Mouse (Mus musculus) heart, adult 2 months (tissue): Measurements from ENCODE around the gene Fam107b.

ENCODE experiments used
- CTCF ChIP-seq: fragments of 200-600 bp; IDR thresholded peaks from 2 replicates; pipeline ENCODE4 v1.8.1; 2022; ENCODE audit warnings: antibody characterized with exemption, mild to moderate bottlenecking, moderate library complexity
- EP300 ChIP-seq: fragments of 200-500 bp; IDR thresholded peaks from 2 replicates; pipeline ENCODE4 v1.6.1; 2011; ENCODE audit warnings: low read depth, low read length, control low read depth; ENCODE audit not compliant: insufficient read depth
- POLR2A ChIP-seq: fragments of 200-500 bp; IDR thresholded peaks from 2 replicates; pipeline ENCODE4 v1.6.1; 2011; ENCODE audit warnings: mild to moderate bottlenecking, low read depth, low read length, control low read depth; ENCODE audit not compliant: insufficient read depth

- TF ChIP-seq POLR2A (no peak), CTCF (no peak), EP300 (no peak)
These were observed 15.0 kb downstream of the Fam107b start for GRCm38 (mm10) chr2:3585231-3585783.
